8 mouse cellular contexts compared by ENCODE assay signal in the genomic region with DNA sequence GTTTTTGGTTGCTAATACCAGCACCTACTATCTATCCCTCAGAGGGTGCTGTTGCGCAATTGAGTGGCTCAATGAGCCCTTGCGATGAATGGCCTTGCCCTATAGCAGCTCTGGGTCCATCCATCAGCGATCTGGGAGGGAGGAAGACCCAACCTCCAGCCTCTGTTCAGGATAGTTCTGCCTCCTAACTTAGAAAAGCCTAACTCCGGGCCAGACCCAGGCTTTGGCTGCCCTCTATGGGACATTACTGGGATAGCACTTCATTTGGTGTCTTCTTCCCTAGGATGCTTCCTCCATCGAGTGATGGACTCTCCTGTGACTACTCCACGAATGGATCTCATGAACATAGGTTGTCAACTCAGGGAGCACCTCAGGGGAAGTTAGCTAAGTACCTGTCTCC. TPM values are rescaled to one million over a fixed set of nuclear protein-coding genes. Genes with fewer than 3 reads are reported as not detected.
DNase-seq lines count a peak whose midpoint lies in the region; ATAC-seq and TF ChIP-seq lines count a peak whose summit lies in the region.
"Had no signal": no experiment of that assay in that cellular context is flagged by ENCODE, and none has a peak within 500 bp of the region (broad histone marks: within the 10 kb centered on the region; RNA-seq: fewer than 3 reads in every experiment).

No protein-coding gene starts in this region.

- H3K4me3 ChIP-seq in ES-Bruce4 (ENCODE audit: low read depth, low read length), result no peak overlapping the region
- no peak overlapping the region for H3K4me3 ChIP-seq in heart, embryonic 12.5 days
- H3K4me3 ChIP-seq: limb, embryonic 15.5 days had no signal

- H3K27ac ChIP-seq in ES-Bruce4 (ENCODE audit: insufficient read depth, low read length), result no peak overlapping the region
- H3K27ac ChIP-seq in heart, embryonic 12.5 days (ENCODE audit: poor library complexity, severe bottlenecking), result no peak overlapping the region
- H3K27ac ChIP-seq: limb, embryonic 15.5 days had no signal

- 14% methylated on average over 6 of the region's 6 CpGs for WGBS in heart, embryonic 12.5 days

- H3K9ac ChIP-seq in ES-Bruce4 (ENCODE audit: low read depth, poor library complexity, severe bottlenecking), result no peak overlapping the region
- H3K9ac ChIP-seq in heart, embryonic 12.5 days, result no peak overlapping the region
- H3K9ac ChIP-seq: limb, embryonic 15.5 days had no signal

- H3K4me2 ChIP-seq in heart, embryonic 12.5 days, result no peak overlapping the region
- H3K4me2 ChIP-seq: limb, embryonic 15.5 days had no signal

- no peaks in the 10 kb centered on the region for H3K27me3 ChIP-seq in ES-Bruce4 (ENCODE audit: control insufficient read depth, insufficient read depth, low read length, poor library complexity, severe bottlenecking)
- peaks cover 9% of the 10 kb centered on the region for H3K27me3 ChIP-seq in heart, embryonic 12.5 days (replicated peaks)
- H3K27me3 ChIP-seq: limb, embryonic 15.5 days had no signal

- peak; percentile 38 for DNase-seq in adrenal gland, adult 8-10 months
- DNase-seq in embryo, embryonic 11.5 days (ENCODE audit: low read depth, low spot score), result peak; percentile 46
- peak; percentile 45 for DNase-seq in layer of hippocampus, adult 9-10 months (ENCODE audit: low spot score)
- peak; percentile 68 for DNase-seq in lung, postnatal 14 days
- peak; percentile 71 to 80 for DNase-seq in right cerebral cortex, postnatal 10 days (ENCODE audit: low spot score in 2 of 2)

- H3K36me3 ChIP-seq in ES-Bruce4 (ENCODE audit: control insufficient read depth, insufficient read depth, low read length, poor library complexity, severe bottlenecking), result no peaks in the 10 kb centered on the region
- no peaks in the 10 kb centered on the region for H3K36me3 ChIP-seq in heart, embryonic 12.5 days
- H3K36me3 ChIP-seq: limb, embryonic 15.5 days had no signal

- H3K9me3 ChIP-seq in ES-Bruce4 (replicated peaks; ENCODE audit: control insufficient read depth, insufficient read depth, low read length, poor library complexity, severe bottlenecking), result no peaks in the 10 kb centered on the region
- H3K9me3 ChIP-seq in heart, embryonic 12.5 days (replicated peaks), result no peaks in the 10 kb centered on the region
- H3K9me3 ChIP-seq: limb, embryonic 15.5 days had no signal

- no peak for TF ChIP-seq EP300 in ES-Bruce4 (IDR thresholded peaks at IDR 0.05; ENCODE audit: insufficient read depth, low read depth, low read length)

- peak; percentile 67 for TF ChIP-seq CTCF in ES-Bruce4 (IDR thresholded peaks at IDR 0.05; ENCODE audit: low read depth, low read length)

- ATAC-seq in heart, embryonic 12.5 days (ENCODE audit: insufficient number of reproducible peaks, low FRiP score), result 0 out of 2 replicates have a peak, but pooled peaks have one; percentile 15

- TF ChIP-seq POLR2A in ES-Bruce4 (IDR thresholded peaks at IDR 0.05; ENCODE audit: insufficient read depth, low read length), result no peak

- no peaks in the 10 kb centered on the region for H3K4me1 ChIP-seq in ES-Bruce4 (ENCODE audit: control insufficient read depth, insufficient read depth, low read length)
- H3K4me1 ChIP-seq in heart, embryonic 12.5 days (replicated peaks), result no peaks in the 10 kb centered on the region
- H3K4me1 ChIP-seq: limb, embryonic 15.5 days had no signal

RNA-seq across cellular contexts. Expression of gene Col6a6, which starts 29.8 kb away (rescaled TPM):
- polyA plus RNA-seq in ES-Bruce4 (2011; ENCODE audit: insufficient read depth, insufficient read length, low read depth, missing spikeins), result not detected in 2 replicates
- 1 to 10 TPM in 3 of 4 experiments, under 1 TPM in 1; 0.80 to 2.6 (median 1.6) TPM for total RNA-seq in adrenal gland, adult 8-10 months (2022)
- 1.3 and 1.6 TPM in 2 replicates for polyA plus RNA-seq in heart, embryonic 12.5 days (2016; fragmentation: Nextera tagmentation; extraction: Ambion mirVana)
